Mouse (Mus musculus) ovary, postnatal 10 days (tissue): Measurements from ENCODE around the gene Zfyve1.

Source experiments
- DNase-seq: peaks from one replicate; pipeline ENCODE4 v3.0.0; 2022; ENCODE audit warnings: low spot score

Zfyve1 gene

GRCm38 (mm10) chr12:83580283-83580682 is 16.7 kb downstream of the Zfyve1 start:
- no peak for DNase-seq

DNA sequence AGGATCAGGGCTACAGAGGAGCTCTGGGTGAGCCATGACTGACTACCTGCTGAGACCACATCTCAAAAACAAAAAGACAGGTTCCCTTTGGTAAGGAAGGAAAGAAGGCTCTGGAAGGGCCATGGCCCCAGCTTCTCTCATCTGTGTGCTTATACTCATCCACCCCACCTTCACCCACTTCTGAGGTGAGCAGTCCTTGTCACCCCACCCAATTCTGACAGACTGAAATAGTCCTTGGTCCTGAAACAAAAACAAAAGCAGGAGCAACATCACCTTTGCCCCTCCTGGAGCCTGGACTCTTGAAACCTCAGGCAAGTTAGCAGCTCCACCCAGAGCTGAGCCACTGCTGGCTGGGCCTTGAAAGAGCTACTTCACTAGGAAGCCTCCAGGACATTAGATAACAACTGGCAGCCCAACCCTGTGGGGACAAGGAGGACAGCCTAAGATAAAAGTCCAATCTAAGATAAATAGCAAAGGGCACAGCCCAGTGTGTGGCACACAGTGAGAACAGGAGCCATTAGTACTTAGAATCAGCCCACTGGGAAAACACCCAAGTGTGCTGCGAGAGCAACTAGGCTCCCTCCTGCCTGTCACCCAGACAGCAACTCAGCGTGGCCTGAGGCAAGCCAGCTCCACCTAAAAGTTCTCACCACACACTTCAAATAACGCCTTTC is 18.0 kb downstream of the Zfyve1 start:
- DNase-seq = no peak

GRCm38 (mm10) chr12:83578356-83578755 is 18.7 kb downstream of the Zfyve1 start:
- no peak for DNase-seq

DNA sequence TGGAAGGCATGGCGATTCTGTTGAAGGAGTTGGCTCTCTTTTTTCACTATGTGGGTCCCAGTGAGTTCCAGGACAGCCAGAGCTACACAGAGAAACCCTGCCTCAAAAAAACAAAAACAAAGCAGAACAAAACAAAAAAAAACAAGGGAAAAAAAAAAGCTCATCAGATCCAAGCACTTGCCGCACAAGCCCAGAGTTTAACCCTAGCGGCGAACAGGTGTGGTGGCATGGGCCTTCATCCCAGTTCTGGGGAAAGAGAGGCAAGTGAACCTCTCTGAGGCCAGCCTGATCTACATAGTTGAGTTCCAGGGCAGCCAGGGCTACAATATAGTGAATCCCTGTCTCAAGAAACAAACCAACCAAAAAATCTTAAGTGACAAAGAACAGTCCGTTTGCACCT is 19.6 kb downstream of the Zfyve1 start:
- DNase-seq = no peak

- DNase-seq = no peak
Measured at GRCm38 (mm10) chr12:83572717-83573116, 24.3 kb downstream of the Zfyve1 start.

DNA sequence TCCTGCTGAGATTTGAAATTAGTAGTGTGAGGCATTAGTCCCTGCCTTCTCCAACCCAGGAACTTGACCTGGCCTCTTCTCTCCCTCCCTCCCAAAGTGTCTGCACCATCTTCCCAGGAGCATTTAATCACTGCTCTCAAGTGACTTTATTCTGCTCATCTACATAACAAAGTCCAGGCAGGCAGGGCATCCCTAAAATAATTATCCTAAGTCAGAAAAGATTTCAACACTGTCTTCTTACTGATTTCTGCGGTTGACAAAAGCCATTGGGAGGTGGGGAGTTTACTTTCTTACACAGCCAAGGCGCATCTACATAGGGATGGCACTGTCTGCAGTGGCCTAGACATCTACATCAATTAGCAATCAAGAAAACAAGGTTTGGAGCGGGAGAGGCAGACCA is 27.2 kb downstream of the Zfyve1 start:
- DNase-seq = no peak

DNA sequence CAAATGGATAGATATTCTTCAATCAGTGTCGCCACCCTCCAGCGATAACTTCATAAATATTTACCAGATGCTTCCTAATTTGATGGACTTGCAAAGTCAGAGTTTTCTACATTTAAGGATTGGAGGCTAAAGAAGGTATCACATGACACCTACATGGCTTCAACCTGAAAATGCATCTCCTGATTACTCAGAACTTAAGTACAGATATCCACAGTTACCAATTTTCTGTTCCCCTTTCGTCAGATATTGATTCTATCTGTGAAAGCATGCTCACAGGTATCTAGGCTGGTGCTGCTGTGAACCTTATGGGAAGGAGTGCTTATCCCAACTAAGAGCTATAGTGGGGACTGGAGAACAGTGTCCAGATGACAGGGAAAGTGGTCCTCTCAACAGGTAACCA is 34.4 kb downstream of the Zfyve1 start:
- DNase-seq = no peak

- DNase-seq = no peak
Measured at GRCm38 (mm10) chr12:83560189-83560588, 36.8 kb downstream of the Zfyve1 start.

DNA sequence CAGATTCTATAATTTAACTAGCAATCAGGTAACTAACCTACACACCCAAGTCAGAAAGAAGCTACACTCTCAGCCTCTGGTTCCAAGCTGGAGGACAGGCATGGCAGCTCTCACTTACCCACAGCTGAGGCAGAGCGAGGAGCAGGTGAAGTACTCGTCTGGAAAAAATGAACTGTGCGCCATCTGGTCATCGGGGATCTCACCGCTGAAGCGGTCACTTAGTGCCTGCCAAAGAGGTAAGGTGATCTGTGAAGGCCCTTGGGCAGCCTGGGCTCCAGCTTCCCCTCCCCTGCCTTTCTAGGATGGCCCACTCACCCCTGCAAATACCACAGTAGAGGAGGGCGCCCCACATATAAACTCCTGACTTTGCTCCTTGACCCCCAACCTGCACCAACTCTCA is 38.5 kb downstream of the Zfyve1 start:
- DNase-seq = no peak

DNA sequence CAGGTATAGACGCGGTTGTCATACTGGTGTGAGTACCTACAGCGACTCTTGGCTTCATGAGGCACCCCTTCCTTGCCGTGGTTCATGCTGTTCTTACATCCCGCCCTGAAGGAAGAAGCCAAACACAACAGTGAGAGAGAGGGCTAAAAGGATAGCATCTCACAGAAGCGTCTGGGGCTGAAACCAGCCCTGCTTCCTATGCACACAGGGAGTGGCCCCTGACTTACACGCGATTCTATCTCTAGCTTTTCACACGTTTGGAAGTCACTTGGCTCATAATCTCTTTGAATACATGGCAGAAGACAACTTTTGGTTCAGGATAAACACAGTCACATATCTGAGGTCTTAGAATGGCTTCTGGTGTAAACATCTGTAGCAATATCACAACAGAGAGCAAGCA is 41.4 kb downstream of the Zfyve1 start:
- no peak for DNase-seq

GRCm38 (mm10) chr12:83553816-83554215 is 43.2 kb downstream of the Zfyve1 start:
- no peak for DNase-seq

DNA sequence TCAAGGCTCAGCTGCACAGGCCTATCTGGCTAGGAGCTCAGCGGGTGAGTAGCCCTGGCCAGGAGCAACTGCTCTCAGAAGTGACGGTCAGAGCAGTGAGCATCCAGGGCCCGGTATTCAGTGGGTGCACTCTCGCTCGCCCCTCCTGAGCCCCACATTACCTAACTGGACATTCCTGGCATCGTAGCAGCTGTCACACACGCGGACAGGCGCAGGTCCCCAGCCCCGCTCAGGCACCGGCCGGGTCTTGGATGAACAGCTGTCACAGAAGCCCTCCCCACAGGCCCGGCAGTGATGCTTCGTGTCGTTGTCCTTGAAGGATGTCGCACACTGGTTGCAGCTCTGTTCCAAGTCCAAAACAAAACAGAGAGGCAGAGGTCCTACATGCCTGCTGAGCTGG is 45.7 kb downstream of the Zfyve1 start:
- DNase-seq = no peak

DNA sequence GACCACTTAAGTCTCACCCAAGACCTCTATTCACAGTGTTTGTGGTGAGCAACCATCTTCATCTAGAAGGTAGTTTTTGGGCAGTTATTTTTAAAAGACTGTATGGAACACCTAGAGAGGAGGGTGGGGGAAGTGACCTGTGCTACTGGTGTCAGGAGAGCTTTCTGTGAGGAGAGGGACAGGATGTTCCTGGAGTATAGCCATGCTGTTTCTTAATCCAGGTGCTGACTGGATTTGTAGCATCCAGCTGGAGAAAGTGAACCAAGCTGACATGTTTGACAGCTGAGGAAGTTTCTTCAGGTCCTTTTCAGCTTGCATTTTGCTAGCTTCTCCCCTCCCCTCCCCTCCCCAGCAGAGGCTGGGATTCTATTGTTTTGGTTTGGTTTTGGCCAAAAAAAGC is 52.2 kb downstream of the Zfyve1 start:
- DNase-seq = no peak

DNA sequence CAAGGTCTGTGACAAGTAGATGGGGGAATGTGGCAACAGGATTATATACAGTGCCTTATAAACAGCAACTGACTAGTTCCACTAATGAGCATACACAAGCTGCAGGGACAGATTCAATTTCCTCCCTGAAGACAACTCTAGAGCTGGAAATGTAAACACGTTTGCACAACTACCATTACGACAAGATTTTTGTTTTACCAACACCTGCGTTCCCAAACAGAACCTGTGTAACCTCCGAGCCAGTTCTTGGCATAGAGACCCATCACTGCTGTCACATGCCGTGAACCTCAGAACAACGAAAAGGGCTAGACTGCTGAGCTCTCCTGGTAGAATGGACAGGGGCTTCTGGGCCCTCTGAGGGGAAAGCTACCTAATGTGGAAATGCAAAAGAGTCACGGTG is 53.0 kb downstream of the Zfyve1 start:
- DNase-seq = no peak

GRCm38 (mm10) chr12:83536039-83536438 is 61.0 kb downstream of the Zfyve1 start:
- DNase-seq = no peak

GRCm38 (mm10) chr12:83535428-83535827 is 61.6 kb downstream of the Zfyve1 start:
- DNase-seq = no peak

- no peak for DNase-seq
Measured at GRCm38 (mm10) chr12:83534190-83534589, 62.8 kb downstream of the Zfyve1 start.

DNA sequence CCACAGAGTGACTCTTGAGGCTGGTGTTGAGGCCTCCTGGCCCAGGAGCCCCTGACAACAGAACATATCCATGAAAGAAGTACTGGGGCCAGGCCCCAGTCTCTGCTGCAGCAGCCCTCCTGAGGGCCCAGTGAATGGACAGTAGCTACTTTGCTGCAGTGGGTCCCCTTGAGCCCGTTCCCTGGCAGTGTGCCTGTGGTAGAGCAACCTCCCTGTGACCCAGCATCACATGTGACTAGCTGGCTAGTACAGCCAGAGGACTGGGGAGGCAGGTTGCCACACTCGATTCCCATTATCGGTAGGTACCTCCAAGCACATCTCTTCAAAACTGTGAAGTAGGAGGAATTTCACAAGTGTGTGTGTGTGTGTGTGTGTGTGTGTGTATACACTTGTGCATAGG is 64.1 kb downstream of the Zfyve1 start:
- no peak for DNase-seq

DNA sequence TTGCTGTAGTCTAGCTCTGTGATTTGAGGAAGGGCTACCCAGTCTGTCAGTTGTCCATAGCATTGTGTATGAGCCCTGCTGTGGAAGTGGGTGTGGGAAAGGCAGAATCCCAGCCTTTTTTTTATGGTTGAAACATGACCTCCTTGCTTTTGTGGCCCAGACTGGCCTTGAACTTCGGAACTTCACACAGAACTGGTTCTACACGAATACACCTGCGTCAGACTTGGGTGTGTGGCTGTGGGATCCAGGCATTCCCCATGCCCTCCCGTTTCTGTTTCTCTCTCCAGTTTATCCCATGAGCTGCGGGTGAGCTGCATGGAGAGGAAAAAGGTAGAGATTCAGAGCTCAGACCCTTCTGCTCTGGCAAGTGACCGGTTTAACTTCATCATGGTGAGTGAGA is 65.0 kb downstream of the Zfyve1 start:
- no peak for DNase-seq

DNA sequence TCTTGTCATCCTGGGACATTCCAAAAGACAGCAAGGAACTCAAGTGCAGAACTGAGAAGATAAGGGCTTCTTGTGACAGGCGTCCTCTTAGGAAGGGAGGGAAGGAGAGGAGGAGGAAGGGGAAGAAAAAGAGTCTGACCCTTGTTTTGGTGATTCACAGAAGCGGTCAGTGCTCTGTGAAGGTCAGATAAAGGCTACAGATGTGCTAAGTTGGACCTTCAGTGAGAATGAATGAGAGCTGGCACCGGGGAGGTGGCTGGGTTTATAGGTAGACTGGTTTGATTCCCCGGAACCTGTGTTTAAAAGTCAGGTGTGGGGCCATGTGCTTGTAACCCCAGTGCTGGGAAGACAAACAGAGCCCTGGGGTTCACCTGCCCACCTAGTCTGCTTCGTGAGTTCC is 68.4 kb downstream of the Zfyve1 start:
- DNase-seq = no peak

- no peak for DNase-seq
Measured at GRCm38 (mm10) chr12:83527816-83528215, 69.2 kb downstream of the Zfyve1 start.

- no peak for DNase-seq
Measured at GRCm38 (mm10) chr12:83525822-83526544, 71.0 kb downstream of the Zfyve1 start.

GRCm38 (mm10) chr12:83524329-83524728 is 72.7 kb downstream of the Zfyve1 start:
- no peak for DNase-seq

DNA sequence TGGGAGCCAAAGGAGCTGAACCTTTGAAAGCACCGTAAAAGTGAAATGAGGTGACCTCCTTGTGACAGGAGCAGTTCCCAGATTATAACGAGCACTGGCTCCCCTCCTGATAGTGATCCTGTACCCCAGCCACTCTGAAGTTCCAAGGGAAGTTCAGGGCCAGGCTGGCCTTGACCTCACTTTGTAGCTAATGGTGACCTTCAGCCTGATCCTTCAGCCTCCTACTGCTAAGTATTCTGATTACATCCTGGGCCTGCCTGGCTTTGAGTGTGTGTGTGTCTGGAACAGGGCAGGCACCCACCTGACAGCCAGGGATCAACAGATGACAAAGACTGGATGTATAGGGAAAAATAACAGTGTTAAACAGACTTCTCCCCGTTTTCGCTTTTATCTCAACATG is 73.1 kb downstream of the Zfyve1 start:
- DNase-seq = no peak
